Mouse (Mus musculus) midbrain, postnatal 0 days (tissue): ENCODE results near the gene Actr3. TPM values are rescaled to one million over a fixed set of nuclear protein-coding genes. Genes with fewer than 3 reads are reported as not detected.

ENCODE experiments used
- ATAC-seq: fragments of 200-750 bp; cut with Nextera tagmentation; 2 replicates; pipeline ENCODE4 v1.8.0; 2017; ENCODE audit warnings: moderate number of reproducible peaks, mild to moderate bottlenecking, moderate TSS enrichment, moderate library complexity; ENCODE audit not compliant: low FRiP score
- DNase-seq: peaks from one replicate; pipeline ENCODE4 v3.0.0-alpha.2; 2015; ENCODE audit warnings: low spot score
- H3K27ac ChIP-seq: fragments of 300-500 bp; sonication (generic); 2 replicates; pipeline ENCODE4 v1.5.1; 2014; ENCODE audit warnings: low read depth, mild to moderate bottlenecking, low read length, mixed read lengths
- H3K27me3 ChIP-seq: fragments of 300-500 bp; sonication (generic); 2 replicates; pipeline ENCODE4 v1.6.1; 2014; ENCODE audit warnings: low read length, control low read depth, mixed read lengths; ENCODE audit not compliant: insufficient read depth
- H3K36me3 ChIP-seq: fragments of 300-500 bp; sonication (generic); 2 replicates; pipeline ENCODE4 v1.6.1; 2014; ENCODE audit warnings: low read length, control low read depth, mixed read lengths; ENCODE audit not compliant: insufficient read depth
- H3K4me1 ChIP-seq: fragments of 300-500 bp; sonication (generic); 2 replicates; pipeline ENCODE4 v1.6.1; 2014; ENCODE audit warnings: mild to moderate bottlenecking, control low read depth, antibody characterized with exemption, low read length, mixed read lengths; ENCODE audit not compliant: insufficient read depth
- H3K4me2 ChIP-seq: fragments of 300-500 bp; sonication (generic); 2 replicates; pipeline ENCODE4 v1.6.1; 2014; ENCODE audit warnings: low read depth, mild to moderate bottlenecking, low read length, mixed read lengths; ENCODE audit not compliant: poor library complexity, severe bottlenecking
- H3K4me3 ChIP-seq: fragments of 300-500 bp; sonication (generic); 2 replicates; pipeline ENCODE4 v1.5.1; 2014; ENCODE audit warnings: low read depth, mild to moderate bottlenecking, low read length, moderate library complexity
- H3K9ac ChIP-seq: fragments of 300-500 bp; sonication (generic); replicated peaks from 2 replicates; pipeline ENCODE4 v1.6.1; 2014; ENCODE audit warnings: mild to moderate bottlenecking, low read length, moderate library complexity, mixed read lengths; ENCODE audit not compliant: poor library complexity, severe bottlenecking
- H3K9me3 ChIP-seq: fragments of 300-500 bp; sonication (generic); 2 replicates; pipeline ENCODE4 v1.6.1; 2016; ENCODE audit warnings: low read length, control low read depth
- CTCF ChIP-seq: IDR thresholded peaks from 2 replicates; pipeline ENCODE4 v1.5.1; 2016; ENCODE audit warnings: antibody characterized with exemption, mild to moderate bottlenecking
- WGBS: fragments of 180-500 bp; shearing (Covaris S2); extraction: QIAGEN DNeasy Blood & Tissue Kit; methylation state at CpG from one replicate; pipeline ENCODE4 v1.1.7; 2014; 5-methylcytosine and 5-hydroxymethylcytosine counted together
- polyA plus RNA-seq: library from polyadenylated mRNA; unstranded; fragments of >200 nt; fragmentation: Nextera tagmentation; extraction: Ambion mirVana; gene quantifications from 2 replicates; pipeline ENCODE4 v1.2.1, GENCODE M21; 2015
- total RNA-seq: library from RNA; depleted of rRNA; stranded (reverse); fragments of >200 nt; gene quantifications from 2 replicates; pipeline ENCODE4 v1.2.3, GENCODE M21; 2014

Actr3 gene
- total and polyA plus RNA-seq, 2 experiments from 2014 or later: 179 to 201 TPM

DNA sequence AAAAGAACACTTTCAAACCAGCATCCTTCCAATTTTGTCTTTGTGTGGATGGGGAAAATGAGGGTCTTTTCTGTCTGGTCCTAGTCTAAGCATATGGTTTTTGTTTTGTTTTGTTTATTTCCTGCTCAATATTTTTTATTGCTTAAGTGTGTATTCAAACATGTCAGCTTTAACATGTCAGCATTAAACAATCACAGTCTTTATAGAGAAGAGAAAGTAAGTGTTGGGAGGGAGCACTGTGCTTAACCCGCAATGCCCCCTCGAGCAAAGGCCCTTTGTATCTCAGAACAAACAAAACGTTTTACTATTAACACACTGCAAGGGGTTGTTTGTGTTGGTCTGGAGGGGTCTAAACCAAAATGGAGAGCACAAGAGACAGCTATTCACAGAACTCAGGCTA is 47.2 kb downstream of the Actr3 start:
- H3K4me2 ChIP-seq: no peak overlapping the region
- H3K4me3 ChIP-seq: no peak overlapping the region
- no peak overlapping the region for H3K9ac ChIP-seq
- no peak for ATAC-seq
- H3K27ac ChIP-seq: no peak overlapping the region
- H3K27me3 ChIP-seq: no peaks in the 10 kb centered on the region
- H3K9me3 ChIP-seq: no peaks in the 10 kb centered on the region
- peaks cover 8% of the 10 kb centered on the region; the same call in 1 of the 2 replicates for H3K36me3 ChIP-seq
- 39% methylated on average over 3 of the region's 3 CpGs for WGBS
- DNase-seq: no peak
- H3K4me1 ChIP-seq: no peaks in the 10 kb centered on the region
- TF ChIP-seq CTCF: no peak

DNA sequence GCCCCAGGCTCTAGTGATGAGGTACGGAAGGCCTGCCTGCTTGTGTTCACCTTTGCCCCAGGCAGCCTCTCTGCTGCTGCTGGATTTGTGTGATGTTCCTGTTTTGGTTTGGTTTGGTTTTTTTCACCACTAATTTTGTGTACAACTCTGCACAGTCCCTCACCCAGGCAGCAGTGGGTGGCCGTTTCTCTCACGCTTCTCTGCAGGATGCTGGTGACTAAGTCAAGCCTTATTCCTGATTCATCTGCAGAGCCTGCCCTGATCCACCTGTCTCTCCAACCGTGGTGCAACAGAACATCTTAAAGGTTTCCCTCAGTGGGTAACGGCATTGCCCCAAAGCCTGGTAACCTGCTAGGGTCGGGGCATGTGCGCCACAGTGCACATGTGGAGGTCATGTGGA is 49.3 kb downstream of the Actr3 start:
- Histone ChIP-seq H3K4me3 (no peak overlapping the region), H3K9ac (no peak overlapping the region), H3K36me3 (0 out of 2 replicates have a peak, but pooled peaks cover 4% of the 10 kb centered on the region), H3K4me2 (no peak overlapping the region), H3K27ac (no peak overlapping the region), H3K9me3 (no peaks in the 10 kb centered on the region), H3K4me1 (no peaks in the 10 kb centered on the region), H3K27me3 (no peaks in the 10 kb centered on the region)
- WGBS: 77% methylated on average over 7 of the region's 7 CpGs
- DNase-seq (no peak), ATAC-seq (no peak)
- TF ChIP-seq CTCF: no peak

DNA sequence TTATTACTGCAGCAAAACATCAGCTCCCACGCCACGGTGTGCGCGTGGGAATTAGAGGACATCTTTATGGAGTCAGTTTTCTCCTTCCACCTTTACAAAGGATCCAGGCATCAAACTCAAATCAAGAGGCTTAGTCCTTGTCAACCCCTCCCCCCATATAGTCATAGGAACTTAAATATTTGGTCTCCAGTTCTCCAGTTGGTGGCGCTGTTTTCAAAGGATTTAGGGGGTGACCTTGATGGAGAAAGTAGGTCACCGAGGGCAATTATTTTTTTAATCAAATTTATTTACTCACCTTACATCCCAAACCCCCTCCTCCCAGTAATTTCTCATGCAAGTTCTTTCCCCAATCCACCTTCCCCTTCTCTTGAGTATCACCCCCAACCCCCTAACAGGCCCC is 52.9 kb downstream of the Actr3 start:
- WGBS: 63% methylated on average over 6 of the region's 6 CpGs
- Histone ChIP-seq H3K9ac (no peak overlapping the region), H3K9me3 (no peaks in the 10 kb centered on the region), H3K4me1 (no peaks in the 10 kb centered on the region), H3K27ac (no peak overlapping the region), H3K36me3 (no peaks in the 10 kb centered on the region), H3K4me3 (no peak overlapping the region), H3K4me2 (no peak overlapping the region), H3K27me3 (no peaks in the 10 kb centered on the region)
- ATAC-seq (no peak), DNase-seq (no peak)
- TF ChIP-seq CTCF: peak; percentile 22

DNA sequence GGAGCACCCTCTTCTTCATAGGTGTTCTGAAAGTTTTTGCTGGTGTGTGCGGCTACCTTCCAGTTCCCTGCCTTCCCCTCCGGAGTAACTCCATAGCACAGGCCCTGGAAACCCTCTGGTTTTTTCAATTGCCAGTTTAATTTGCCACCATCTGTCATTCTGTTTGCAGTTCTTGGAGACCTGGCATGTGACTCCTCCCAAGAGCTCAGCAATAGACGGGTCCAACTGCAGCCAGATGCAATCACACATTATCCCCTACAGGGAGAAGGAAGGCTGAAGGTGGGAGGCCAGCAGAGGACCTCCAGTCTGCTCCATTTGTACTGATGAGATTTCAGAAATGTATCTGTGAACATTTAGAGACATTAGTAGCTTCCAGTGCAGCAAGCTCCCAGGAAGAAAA is 56.6 kb downstream of the Actr3 start:
- DNase-seq (peak; percentile 61), ATAC-seq (no peak)
- Histone ChIP-seq H3K36me3 (no peaks in the 10 kb centered on the region), H3K27me3 (no peaks in the 10 kb centered on the region), H3K4me3 (no peak overlapping the region), H3K27ac (no peak overlapping the region), H3K4me2 (no peak overlapping the region), H3K9me3 (no peaks in the 10 kb centered on the region), H3K4me1 (no peaks in the 10 kb centered on the region), H3K9ac (no peak overlapping the region)
- WGBS: 70% methylated on average over 3 of the region's 3 CpGs
- TF ChIP-seq CTCF: no peak

DNA sequence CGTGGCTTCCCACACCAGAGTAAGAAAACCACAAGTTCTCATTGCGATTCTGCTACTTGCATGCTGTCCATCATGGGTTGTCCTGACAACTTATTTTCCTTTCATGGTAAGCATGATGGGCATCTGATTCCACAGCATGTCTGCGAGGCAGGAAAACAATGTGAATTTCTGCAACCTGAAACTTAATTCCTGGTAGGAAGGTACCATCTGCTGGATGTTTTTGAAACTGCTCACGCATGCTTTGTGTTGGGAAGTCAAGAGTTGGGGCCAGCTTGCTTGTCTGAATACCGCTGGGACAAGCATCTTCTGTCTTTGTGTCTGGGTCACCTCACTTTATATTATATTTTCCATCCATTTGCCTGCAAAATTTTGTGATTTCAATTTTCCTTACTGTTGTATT is 62.7 kb downstream of the Actr3 start:
- DNase-seq: peak; percentile 72
- Histone ChIP-seq H3K27ac (no peak overlapping the region), H3K27me3 (no peaks in the 10 kb centered on the region), H3K4me2 (no peak overlapping the region), H3K4me1 (no peaks in the 10 kb centered on the region), H3K36me3 (no peaks in the 10 kb centered on the region), H3K4me3 (no peak overlapping the region), H3K9ac (no peak overlapping the region), H3K9me3 (no peaks in the 10 kb centered on the region)
- WGBS: 48% methylated on average over 5 of the region's 5 CpGs
- peak; percentile 86 for TF ChIP-seq CTCF
- no peak; the same call in 1 of the 2 replicates for ATAC-seq

DNA sequence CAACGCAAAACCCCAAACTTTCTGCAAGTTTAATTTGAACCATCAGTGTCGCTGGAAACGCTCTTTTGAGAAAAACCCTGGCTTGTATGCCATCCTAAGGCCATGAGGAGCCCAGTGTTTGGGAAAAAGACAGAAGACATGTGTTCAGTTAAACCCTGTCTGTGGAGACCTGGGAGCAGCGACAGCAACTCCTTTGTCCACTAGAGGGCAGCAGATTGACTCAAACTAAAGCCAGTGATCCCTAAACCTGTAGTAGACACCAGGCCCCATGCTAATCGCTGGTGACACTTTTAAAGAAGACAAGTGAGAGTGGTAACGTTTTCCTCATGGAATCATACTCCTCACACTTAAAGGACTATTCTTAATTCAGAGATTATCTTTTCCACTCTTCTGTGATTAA is 64.7 kb downstream of the Actr3 start:
- WGBS: 32% methylated on average over 6 of the region's 6 CpGs
- no peak overlapping the region for H3K9ac ChIP-seq
- H3K27ac ChIP-seq: no peak overlapping the region
- H3K9me3 ChIP-seq: no peaks in the 10 kb centered on the region
- no peaks in the 10 kb centered on the region for H3K4me1 ChIP-seq
- H3K4me3 ChIP-seq: no peak overlapping the region
- DNase-seq: peak; percentile 88
- no peaks in the 10 kb centered on the region for H3K36me3 ChIP-seq
- no peak for ATAC-seq
- no peak overlapping the region for H3K4me2 ChIP-seq
- peak; percentile 89 for TF ChIP-seq CTCF
- H3K27me3 ChIP-seq: no peaks in the 10 kb centered on the region

DNA sequence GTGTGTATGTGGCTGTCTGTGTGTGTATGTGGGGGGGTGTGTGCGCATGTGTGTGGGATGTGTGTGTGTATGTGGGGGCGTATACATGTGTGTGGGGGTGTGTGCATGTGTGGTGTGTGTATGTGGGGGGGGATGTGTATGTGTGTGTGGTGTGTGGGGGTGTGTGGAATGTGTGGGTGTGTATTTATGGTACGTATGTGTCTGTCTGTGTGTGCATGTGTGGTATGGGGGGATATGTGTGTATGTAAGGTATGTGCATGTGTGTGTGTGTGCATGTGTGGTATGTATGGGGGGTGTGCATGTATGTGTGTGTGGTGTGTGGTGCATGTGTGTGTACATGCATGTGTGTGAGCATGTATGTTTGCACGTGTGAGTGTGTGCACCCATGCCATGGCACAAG is 70.0 kb downstream of the Actr3 start:
- no peaks in the 10 kb centered on the region for H3K27me3 ChIP-seq
- no peak overlapping the region for H3K9ac ChIP-seq
- H3K36me3 ChIP-seq: no peaks in the 10 kb centered on the region
- WGBS: 92% methylated on average over 4 of the region's 4 CpGs
- ATAC-seq (no peak), DNase-seq (no peak)
- no peaks in the 10 kb centered on the region for H3K9me3 ChIP-seq
- TF ChIP-seq CTCF: no peak
- no peaks in the 10 kb centered on the region for H3K4me1 ChIP-seq
- no peak overlapping the region for H3K4me2 ChIP-seq
- H3K27ac ChIP-seq: no peak overlapping the region
- no peak overlapping the region for H3K4me3 ChIP-seq
